ENCODE assay signal across 39 mouse cellular contexts in the genomic region with DNA sequence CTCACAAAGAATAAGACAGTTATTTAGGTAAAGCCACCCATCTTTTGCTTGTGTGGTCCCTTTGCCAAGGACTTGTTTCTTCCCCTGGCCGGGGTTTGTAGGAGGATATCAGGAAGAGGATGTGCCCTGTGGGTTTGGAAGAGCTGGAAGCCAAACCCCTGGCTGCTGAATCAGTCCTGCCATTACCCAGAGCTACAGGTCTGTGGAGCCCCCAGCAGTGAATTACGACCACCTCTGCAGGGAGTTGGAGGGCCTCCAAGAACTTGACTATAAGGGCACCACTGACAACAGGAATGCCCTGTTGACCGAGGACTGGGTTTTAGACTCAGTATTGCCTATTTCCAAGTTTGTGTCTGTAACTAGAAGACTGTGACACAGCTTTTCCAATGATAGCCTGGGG. TPM values are rescaled to one million over a fixed set of nuclear protein-coding genes. Genes with fewer than 3 reads are reported as not detected.
"Had no signal": no experiment of that assay in that cellular context is flagged by ENCODE, and none has a peak within 500 bp of the region (broad histone marks: within the 10 kb centered on the region; RNA-seq: fewer than 3 reads in every experiment).

No protein-coding gene starts in this region.

- H3K4me3 ChIP-seq: heart, embryonic 13.5 days; heart, embryonic 15.5 days; hindbrain, embryonic 13.5 days; hindbrain, embryonic 15.5 days; kidney, embryonic 15.5 days; limb, embryonic 10.5 days; limb, embryonic 12.5 days had no signal

- H3K36me3 ChIP-seq: heart, embryonic 13.5 days; heart, embryonic 15.5 days; hindbrain, embryonic 13.5 days; hindbrain, embryonic 15.5 days; kidney, embryonic 15.5 days; limb, embryonic 10.5 days; limb, embryonic 12.5 days had no signal

- H3K27ac ChIP-seq: heart, embryonic 13.5 days; heart, embryonic 15.5 days; hindbrain, embryonic 13.5 days; hindbrain, embryonic 15.5 days; hindbrain, postnatal 0 days; kidney, embryonic 15.5 days; kidney, postnatal 0 days; limb, embryonic 10.5 days; limb, embryonic 12.5 days had no signal

- H3K9me3 ChIP-seq: heart, embryonic 13.5 days; heart, embryonic 15.5 days; hindbrain, embryonic 13.5 days; hindbrain, embryonic 15.5 days; kidney, embryonic 15.5 days; limb, embryonic 10.5 days had no signal

- H3K9ac ChIP-seq: forebrain, postnatal 0 days; heart, embryonic 13.5 days; heart, embryonic 15.5 days; hindbrain, embryonic 13.5 days; hindbrain, embryonic 15.5 days; kidney, embryonic 15.5 days; limb, embryonic 12.5 days had no signal

- H3K4me1 ChIP-seq: hindbrain, embryonic 15.5 days; limb, embryonic 10.5 days; limb, embryonic 12.5 days had no signal

- H3K4me2 ChIP-seq: heart, embryonic 11.5 days; heart, embryonic 13.5 days; heart, embryonic 15.5 days; hindbrain, embryonic 13.5 days; hindbrain, embryonic 15.5 days; kidney, embryonic 15.5 days; limb, embryonic 12.5 days; liver, embryonic 11.5 days had no signal

- ATAC-seq: forebrain, postnatal 0 days; intestine, embryonic 16.5 days had no signal

- H3K27me3 ChIP-seq: heart, embryonic 13.5 days; heart, embryonic 15.5 days; hindbrain, embryonic 13.5 days; hindbrain, embryonic 15.5 days; kidney, embryonic 15.5 days; limb, embryonic 12.5 days had no signal

- DNase-seq: gastrocnemius, postnatal 36 days; heart, adult 18-20 months; heart, postnatal 14 days; heart, postnatal 36 days; kidney, adult 11 months; kidney, adult 2 months; kidney, adult 9 months; kidney, postnatal 14 days; kidney, postnatal 36 days; layer of hippocampus, adult 9-11 months; layer of hippocampus, postnatal 36 days; liver had no signal

RNA-seq across cellular contexts. Expression of gene Bpi, which starts 41.3 kb away (rescaled TPM):
- total RNA-seq: forebrain, postnatal 0 days; gastrocnemius, adult 18-20 months; gastrocnemius, adult 8-10 months; gastrocnemius, postnatal 36 days; heart, adult 18-20 months; heart, postnatal 14 days; heart, postnatal 36 days; hematopoietic stem cell, adult 5-6 weeks; hindbrain, postnatal 0 days; layer of hippocampus, adult 18-20 months; layer of hippocampus, adult 8-10 months; layer of hippocampus, postnatal 14 days; layer of hippocampus, postnatal 36 days; left cerebral cortex, adult 18-20 months; left cerebral cortex, adult 8-10 months; left cerebral cortex, postnatal 14 days; left cerebral cortex, postnatal 36 days had no signal
- polyA plus RNA-seq: forebrain, postnatal 0 days; heart, embryonic 11.5 days; heart, embryonic 13.5 days; heart, embryonic 15.5 days; heart, postnatal 0 days; hindbrain, embryonic 11.5 days; hindbrain, embryonic 13.5 days; hindbrain, embryonic 15.5 days; hindbrain, postnatal 0 days; intestine, embryonic 14.5 days; intestine, embryonic 16.5 days; large intestine, adult 2 months; limb, embryonic 10.5 days; limb, embryonic 12.5 days; liver, embryonic 11.5 days had no signal
